Mouse (Mus musculus): Measurements from ENCODE around the gene Rps8. TPM values are rescaled to one million over a fixed set of nuclear protein-coding genes. Genes with fewer than 3 reads are reported as not detected.

Gene Rps8
- total and polyA plus RNA-seq, 3 experiments: 1,480 to 5,379 (median 2,191) TPM

GRCm38 (mm10) chr4:117110249-117110648, 45.8 kb downstream of the Rps8 start:
- Histone ChIP-seq H3K79me2 (replicated peaks; ENCODE audit: control insufficient read depth, extremely low read depth, insufficient read depth, poor library complexity, severe bottlenecking) (no peaks in the 10 kb centered on the region), H3K4me2 (ENCODE audit: insufficient read depth, low read depth, poor library complexity, severe bottlenecking) (no peak overlapping the region), H3K36me3 (replicated peaks in 1 of 2; ENCODE audit: control insufficient read depth in 1 of 2, insufficient read depth in 1 of 2, low read length in 1 of 2) (peaks cover 0 to 7% of the 10 kb centered on the region in 2 experiments), H3K27ac (ENCODE audit: insufficient read depth, low read depth) (no peak overlapping the region), H3K9ac (ENCODE audit: insufficient read depth, low read depth) (no peak overlapping the region), H3K4me3 (replicated peaks in 1 of 3; ENCODE audit: low read depth in 2 of 3, low read length in 2 of 3, poor library complexity in 1 of 3) (no peak overlapping the region), H3K4me1 (ENCODE audit: control insufficient read depth in 1 of 2, insufficient read depth in 2 of 2) (peaks cover 0 to 11% of the 10 kb centered on the region in 2 experiments; a peak in 2 of 4 replicates), H3K9me3 (replicated peaks; ENCODE audit: low read length) (no peaks in the 10 kb centered on the region), H3K27me3 (replicated peaks) (no peaks in the 10 kb centered on the region)
- in situ Hi-C loops (cut with MboI; ENCODE audit: low pct_ligation_motif_present, low pct_unique_long_range_greater_than_20kb, low sequenced_read_pairs): no loop called here
- DNase-seq (ENCODE audit: extremely low read depth): no peak
- TF ChIP-seq RAD21 (IDR thresholded peaks at IDR 0.05; ENCODE audit: low read depth, low read length): no peak
- TF ChIP-seq CTCF (conservative IDR thresholded peaks at IDR 0.05 in 1 of 2, IDR thresholded peaks at IDR 0.05 in 1 of 2; ENCODE audit: low read depth in 2 of 2, low read length in 2 of 2): no peak
- TF ChIP-seq ZC3H11A (IDR thresholded peaks at IDR 0.05; ENCODE audit: low read depth, low read length): no peak
- no peak for TF ChIP-seq SIN3A (IDR thresholded peaks at IDR 0.05; ENCODE audit: low read length)
- no peak for TF ChIP-seq SMC3 (IDR thresholded peaks at IDR 0.05; ENCODE audit: low read depth, low read length)
- dilution Hi-C loops (cut with MboI; ENCODE audit: extremely low pct_ligation_motif_present, extremely low pct_unique_long_range_greater_than_20kb, low sequenced_read_pairs): no loop called here

- H3K36me3 ChIP-seq (replicated peaks in 1 of 2; ENCODE audit: control insufficient read depth in 1 of 2, insufficient read depth in 1 of 2, low read length in 1 of 2): peaks cover 0 to 3% of the 10 kb centered on the region in 2 experiments
- H3K4me1 ChIP-seq (ENCODE audit: control insufficient read depth in 1 of 2, insufficient read depth in 2 of 2): peaks cover 0 to 11% of the 10 kb centered on the region in 2 experiments; a peak in 2 of 4 replicates
- H3K9ac ChIP-seq (ENCODE audit: insufficient read depth, low read depth): no peak overlapping the region
- H3K27ac ChIP-seq (ENCODE audit: insufficient read depth, low read depth): no peak overlapping the region
- H3K4me2 ChIP-seq (ENCODE audit: insufficient read depth, low read depth, poor library complexity, severe bottlenecking): no peak overlapping the region
- H3K4me3 ChIP-seq (replicated peaks in 1 of 3; ENCODE audit: low read depth in 2 of 3, low read length in 2 of 3, poor library complexity in 1 of 3): no peak overlapping the region
- H3K9me3 ChIP-seq (replicated peaks; ENCODE audit: low read length): no peaks in the 10 kb centered on the region
- H3K79me2 ChIP-seq (replicated peaks; ENCODE audit: control insufficient read depth, extremely low read depth, insufficient read depth, poor library complexity, severe bottlenecking): no peaks in the 10 kb centered on the region
- no peaks in the 10 kb centered on the region for H3K27me3 ChIP-seq (replicated peaks)
- in situ Hi-C loops (cut with MboI; ENCODE audit: low pct_ligation_motif_present, low pct_unique_long_range_greater_than_20kb, low sequenced_read_pairs) (no loop called here), dilution Hi-C loops (cut with MboI; ENCODE audit: extremely low pct_ligation_motif_present, extremely low pct_unique_long_range_greater_than_20kb, low sequenced_read_pairs) (no loop called here)
- no peak for DNase-seq (ENCODE audit: extremely low read depth)
- TF ChIP-seq MAZ (IDR thresholded peaks at IDR 0.05; ENCODE audit: low read depth, low read length) (no peak), PAX5 (IDR thresholded peaks at IDR 0.05; ENCODE audit: low read length) (no peak), JUN (IDR thresholded peaks at IDR 0.05; ENCODE audit: insufficient read depth, low read depth, low read length) (no peak), MAX (IDR thresholded peaks at IDR 0.05; ENCODE audit: low read length) (no peak), CHD2 (IDR thresholded peaks at IDR 0.05; ENCODE audit: low read length) (no peak), ZC3H11A (IDR thresholded peaks at IDR 0.05; ENCODE audit: low read depth, low read length) (no peak), GABPA (IDR thresholded peaks at IDR 0.05; ENCODE audit: insufficient replicate concordance, low read depth, low read length) (no peak), IRF4 (IDR thresholded peaks at IDR 0.05; ENCODE audit: low read depth, low read length) (no peak), ZMIZ1 (IDR thresholded peaks at IDR 0.05; ENCODE audit: low read depth, low read length) (no peak), USF2 (conservative IDR thresholded peaks at IDR 0.05; ENCODE audit: low read depth, low read length) (no peak), ETS1 (conservative IDR thresholded peaks at IDR 0.05; ENCODE audit: low read depth, low read length) (no peak), MYC (IDR thresholded peaks at IDR 0.05; ENCODE audit: low read depth, low read length) (no peak), TCF12 (IDR thresholded peaks at IDR 0.05; ENCODE audit: low read depth, low read length) (no peak), CHD1 (IDR thresholded peaks at IDR 0.05; ENCODE audit: low read depth, low read length) (no peak), KAT2A (IDR thresholded peaks at IDR 0.05; ENCODE audit: insufficient replicate concordance, low read length) (no peak), TBP (conservative IDR thresholded peaks at IDR 0.05; ENCODE audit: low read depth, low read length) (no peak)
Measured at GRCm38 (mm10) chr4:117109330-117109729, 46.7 kb downstream of the Rps8 start.
